Mouse (Mus musculus) heart, adult 2 months (tissue): ENCODE measurements at regions not wholly inside any gene's neighbourhood (a gene's known extent, or its start where the extent isn't known, plus 50 kb on each side); places are given as distances from the start of the nearest gene placed in this dataset.
"Not testable (repeated sequence)": the region's sequence is repeated elsewhere in the genome, so short reads cannot be mapped to it uniquely, and the experiment has no call there.

Experiments
- CTCF ChIP-seq: fragments of 200-600 bp; IDR thresholded peaks from 2 replicates; pipeline ENCODE4 v1.8.1; 2022; ENCODE audit warnings: antibody characterized with exemption, mild to moderate bottlenecking, moderate library complexity
- EP300 ChIP-seq: fragments of 200-500 bp; IDR thresholded peaks from 2 replicates; pipeline ENCODE4 v1.6.1; 2011; ENCODE audit warnings: low read depth, low read length, control low read depth; ENCODE audit not compliant: insufficient read depth
- POLR2A ChIP-seq: fragments of 200-500 bp; IDR thresholded peaks from 2 replicates; pipeline ENCODE4 v1.6.1; 2011; ENCODE audit warnings: mild to moderate bottlenecking, low read depth, low read length, control low read depth; ENCODE audit not compliant: insufficient read depth

GRCm38 (mm10) chr2:10734337-10734736, 364.0 kb downstream of the Sfmbt2 start:
- not testable (repeated sequence) for TF ChIP-seq CTCF, EP300, POLR2A
